Mouse (Mus musculus) E14TG2a.4 (cell line): ENCODE measurements around the gene Ift88.

ENCODE experiments used
- H3K27me3 ChIP-seq: 2 replicates; pipeline ENCODE4 v1.6.1; 2014; ENCODE audit warnings: low read length, control low read depth; ENCODE audit not compliant: insufficient read depth
- H3K36me3 ChIP-seq: 2 replicates; pipeline ENCODE4 v1.6.1; 2014; ENCODE audit warnings: low read length, control low read depth; ENCODE audit not compliant: insufficient read depth
- H3K4me1 ChIP-seq: replicated peaks from 2 replicates; pipeline ENCODE4 v1.6.1; 2014; ENCODE audit warnings: low read depth, low read length, control low read depth
- H3K4me3 ChIP-seq: replicated peaks from 2 replicates; pipeline ENCODE4 v1.5.1; 2014; ENCODE audit warnings: mild to moderate bottlenecking, low read length
- H3K9me3 ChIP-seq: 2 replicates; pipeline ENCODE4 v1.6.1; 2014; ENCODE audit warnings: low read length, control low read depth
- CTCF ChIP-seq: conservative IDR thresholded peaks from 2 replicates; pipeline ENCODE4 v1.5.1; 2014; ENCODE audit warnings: low read length
- NANOG ChIP-seq: IDR thresholded peaks from 2 replicates; pipeline ENCODE4 v1.6.1; 2014; ENCODE audit warnings: borderline replicate concordance, low read length, mixed read lengths
- POU5F1 ChIP-seq: IDR thresholded peaks from 2 replicates; pipeline ENCODE4 v1.6.1; 2014; ENCODE audit warnings: low read length, borderline replicate concordance

Ift88 gene

DNA sequence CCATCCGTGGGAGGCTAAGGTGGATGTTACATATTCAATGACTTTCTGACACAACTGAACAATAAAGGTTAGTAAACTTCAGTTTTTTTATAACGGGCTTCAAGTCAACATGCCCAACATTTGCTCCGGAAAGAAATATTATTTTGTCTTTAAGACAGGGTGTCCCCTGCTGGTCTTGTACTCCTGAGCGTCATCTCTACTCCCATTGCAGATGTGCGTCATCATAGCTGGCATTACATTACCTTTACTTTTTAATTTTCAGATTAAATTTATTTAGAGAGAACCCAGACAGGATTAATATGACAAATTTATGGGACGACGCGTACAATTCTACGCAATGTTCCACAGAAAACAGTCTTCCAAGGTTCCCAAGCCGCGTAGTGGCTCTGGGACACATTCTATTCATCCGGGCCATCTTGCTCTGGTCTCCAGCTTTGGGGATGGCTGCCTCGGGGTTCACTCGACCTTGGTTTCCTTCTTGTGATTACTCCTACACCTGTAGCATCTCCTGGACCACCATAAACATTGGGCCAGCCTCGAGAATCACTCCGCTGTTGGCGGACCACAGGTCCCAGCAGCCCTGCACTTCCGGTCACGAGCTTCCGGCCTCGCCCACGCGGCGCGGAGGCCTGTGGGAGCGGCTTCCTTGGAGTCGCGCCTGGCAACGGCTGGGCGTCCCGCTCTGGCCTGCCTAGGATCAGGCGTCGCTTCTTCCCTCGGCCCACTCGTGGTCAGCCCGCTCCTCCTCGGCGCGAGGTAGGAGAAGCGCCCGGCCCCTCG is at the start of gene Ift88:
Ift88 (plus strand) TSS at position 631 of the 780 bp plus-strand sequence.
- no peaks in the 10 kb centered on the region for H3K36me3 ChIP-seq
- no peaks in the 10 kb centered on the region for H3K27me3 ChIP-seq
- H3K4me3 ChIP-seq = peak within 1 kb of the TSS; percentile 98
- no peaks in the 10 kb centered on the region for H3K9me3 ChIP-seq
- H3K4me1 ChIP-seq = peaks cover 10% of the 10 kb centered on the region; the same call in 1 of the 2 replicates
- TF ChIP-seq CTCF (no peak), POU5F1 (no peak), NANOG (no peak)

DNA sequence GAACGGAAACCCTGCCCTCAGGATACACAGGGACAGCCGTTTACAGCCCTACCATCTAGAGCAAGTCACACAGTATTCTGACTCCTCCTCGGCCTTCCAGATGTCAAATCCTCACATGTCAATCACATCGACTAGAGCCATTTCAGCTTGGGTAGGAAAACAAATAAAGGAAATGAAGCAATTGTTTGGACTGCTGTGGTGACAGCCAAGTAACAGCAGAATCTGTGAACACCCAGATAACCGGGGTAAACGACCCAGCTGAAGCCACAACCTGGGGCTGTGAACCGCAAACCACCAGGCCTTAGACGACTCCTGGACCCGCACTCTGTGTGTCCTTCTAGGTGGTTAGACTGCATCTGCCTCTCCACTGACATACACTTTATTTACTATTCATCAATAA is 48.7 kb upstream of the Ift88 start:
- H3K4me3 ChIP-seq = no peak overlapping the region
- no peaks in the 10 kb centered on the region for H3K36me3 ChIP-seq
- no peaks in the 10 kb centered on the region for H3K9me3 ChIP-seq
- TF ChIP-seq POU5F1 = no peak
- TF ChIP-seq CTCF = no peak
- no peak for TF ChIP-seq NANOG
- no peaks in the 10 kb centered on the region for H3K27me3 ChIP-seq
- peaks cover 12% of the 10 kb centered on the region for H3K4me1 ChIP-seq

DNA sequence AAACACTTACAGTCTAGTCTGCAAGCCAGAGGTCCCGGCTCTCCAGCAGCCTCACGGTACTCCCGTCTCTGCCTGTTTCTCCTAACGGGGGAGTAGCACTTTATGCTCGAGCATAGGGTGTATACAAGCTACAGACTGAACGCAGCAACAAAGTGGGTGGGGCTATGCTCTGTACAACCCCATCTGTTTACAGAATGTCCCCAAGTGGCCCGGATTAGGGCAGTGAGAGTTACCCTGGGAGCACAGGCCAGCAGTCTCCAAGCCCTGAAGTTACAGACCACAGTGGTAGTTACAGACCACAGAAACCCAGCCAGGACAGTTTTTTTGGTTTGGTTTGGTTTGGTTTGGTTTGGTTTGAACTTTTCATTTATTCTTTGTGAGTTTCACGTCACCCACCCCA is 47.8 kb upstream of the Ift88 start:
- no peaks in the 10 kb centered on the region for H3K36me3 ChIP-seq
- no peak for TF ChIP-seq NANOG
- no peak for TF ChIP-seq CTCF
- no peak for TF ChIP-seq POU5F1
- H3K4me3 ChIP-seq = no peak overlapping the region
- H3K4me1 ChIP-seq = peaks cover 12% of the 10 kb centered on the region
- H3K9me3 ChIP-seq = no peaks in the 10 kb centered on the region
- no peaks in the 10 kb centered on the region for H3K27me3 ChIP-seq

DNA sequence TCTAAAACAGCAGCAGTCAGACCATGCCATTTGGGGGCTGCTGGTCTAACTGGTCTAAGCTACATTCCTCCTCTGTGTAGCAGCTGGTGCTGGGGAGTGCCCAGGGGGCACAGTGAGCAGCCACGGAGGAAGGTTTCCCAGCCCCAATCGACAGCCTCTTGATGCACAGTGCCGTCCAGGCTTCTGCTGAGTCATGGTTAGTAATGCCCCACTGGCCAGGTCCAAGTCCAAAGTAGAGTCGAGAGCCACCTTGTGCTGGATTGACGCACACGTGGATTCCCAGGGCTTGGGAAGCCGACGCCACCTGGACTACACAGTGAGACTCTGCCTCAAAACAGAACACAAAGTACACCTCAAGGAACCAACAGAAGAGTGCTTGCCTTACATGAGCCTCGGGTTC is 46.9 kb upstream of the Ift88 start:
- Histone ChIP-seq H3K36me3 (no peaks in the 10 kb centered on the region), H3K4me3 (no peak overlapping the region), H3K27me3 (no peaks in the 10 kb centered on the region), H3K4me1 (peaks cover 12% of the 10 kb centered on the region), H3K9me3 (no peaks in the 10 kb centered on the region)
- TF ChIP-seq NANOG = no peak
- no peak for TF ChIP-seq CTCF
- no peak for TF ChIP-seq POU5F1

DNA sequence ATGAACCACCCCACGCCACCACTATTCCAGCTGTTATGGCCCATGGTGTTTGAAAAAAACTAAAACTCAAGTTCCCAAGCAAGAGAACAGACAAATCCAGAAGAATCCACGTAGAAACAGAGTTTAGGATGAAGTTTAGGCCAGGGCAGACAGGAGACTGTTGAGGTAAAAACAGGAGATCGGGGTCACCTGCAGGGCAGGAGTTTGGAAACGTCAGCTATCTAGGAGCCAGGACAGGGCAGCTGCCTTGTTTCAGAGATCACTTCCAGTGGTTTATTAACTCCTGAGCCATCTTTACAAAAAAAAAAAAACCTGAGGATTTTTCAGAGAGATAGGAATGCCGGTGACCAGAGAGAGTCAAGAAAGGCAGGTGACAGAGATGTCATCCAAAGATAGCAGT is 46.3 kb upstream of the Ift88 start:
- no peak overlapping the region for H3K4me3 ChIP-seq
- peaks cover 12% of the 10 kb centered on the region for H3K4me1 ChIP-seq
- no peaks in the 10 kb centered on the region for H3K36me3 ChIP-seq
- TF ChIP-seq POU5F1 = no peak
- no peak for TF ChIP-seq NANOG
- TF ChIP-seq CTCF = no peak
- H3K9me3 ChIP-seq = no peaks in the 10 kb centered on the region
- no peaks in the 10 kb centered on the region for H3K27me3 ChIP-seq

DNA sequence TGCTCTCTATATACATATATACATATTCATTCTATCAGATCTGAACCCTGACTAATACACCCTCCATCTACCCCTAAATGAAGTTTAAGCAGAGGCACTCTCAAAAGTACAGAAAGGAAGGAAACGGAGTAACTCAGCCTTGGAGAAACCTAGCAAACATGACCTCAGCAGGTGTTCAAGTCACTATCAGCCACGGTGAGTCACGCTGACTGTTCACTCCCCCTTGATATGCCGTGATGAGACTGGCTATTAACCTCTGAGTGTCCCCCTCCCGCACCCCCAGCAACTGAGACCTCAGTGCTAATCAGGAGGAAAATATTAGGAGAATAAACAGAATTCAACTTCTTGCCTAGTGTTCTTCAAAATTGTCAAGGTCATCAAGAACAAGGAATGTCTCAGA is 38.2 kb upstream of the Ift88 start:
- no peak overlapping the region for H3K4me3 ChIP-seq
- no peaks in the 10 kb centered on the region for H3K36me3 ChIP-seq
- H3K9me3 ChIP-seq = no peaks in the 10 kb centered on the region
- no peak for TF ChIP-seq NANOG
- no peak for TF ChIP-seq CTCF
- no peak for TF ChIP-seq POU5F1
- no peaks in the 10 kb centered on the region for H3K27me3 ChIP-seq
- H3K4me1 ChIP-seq = peaks cover 6% of the 10 kb centered on the region

DNA sequence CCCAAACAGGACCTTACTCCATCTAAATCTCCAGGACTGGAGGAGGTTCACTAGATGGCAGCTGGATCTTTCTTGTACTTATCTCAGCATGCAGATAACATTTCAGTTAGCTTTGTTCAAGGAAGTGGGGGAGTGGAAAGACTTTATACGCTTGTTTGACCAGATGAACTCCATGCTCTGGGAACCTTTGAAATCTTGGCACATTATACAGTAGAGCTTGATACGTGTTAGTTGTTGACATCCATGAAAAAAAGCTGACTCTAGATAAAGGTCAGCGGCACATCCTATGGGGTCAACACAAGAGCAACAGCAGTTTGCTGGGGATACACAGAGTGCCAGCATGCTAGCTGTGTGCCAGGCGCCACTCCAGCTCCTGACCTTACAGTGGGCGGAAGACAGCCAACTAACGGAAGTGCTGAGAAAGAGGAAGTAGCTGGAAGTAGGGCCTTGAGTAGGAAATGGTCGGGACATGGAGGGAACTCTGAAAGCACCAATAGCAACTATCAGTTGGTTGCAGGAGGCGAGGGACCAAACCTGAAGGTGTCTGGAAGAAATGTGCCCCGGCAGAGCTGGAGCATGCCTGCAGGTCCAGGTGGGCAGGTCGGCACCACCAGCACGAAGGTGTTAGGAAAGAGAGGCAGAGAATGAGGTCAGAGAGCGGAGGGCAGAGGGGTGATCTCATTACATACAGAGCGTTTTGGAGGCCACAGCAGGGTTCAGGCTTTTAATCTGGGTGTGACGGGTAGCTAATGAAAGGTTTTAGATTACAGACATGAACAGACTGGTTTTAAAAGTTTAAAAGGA is 36.9 kb upstream of the Ift88 start:
- H3K27me3 ChIP-seq = no peaks in the 10 kb centered on the region
- TF ChIP-seq CTCF (no peak), NANOG (no peak), POU5F1 (no peak)
- H3K4me1 ChIP-seq = peaks cover 6% of the 10 kb centered on the region
- H3K4me3 ChIP-seq = no peak overlapping the region; the same call in 1 of the 2 replicates
- no peaks in the 10 kb centered on the region for H3K36me3 ChIP-seq
- no peaks in the 10 kb centered on the region for H3K9me3 ChIP-seq

DNA sequence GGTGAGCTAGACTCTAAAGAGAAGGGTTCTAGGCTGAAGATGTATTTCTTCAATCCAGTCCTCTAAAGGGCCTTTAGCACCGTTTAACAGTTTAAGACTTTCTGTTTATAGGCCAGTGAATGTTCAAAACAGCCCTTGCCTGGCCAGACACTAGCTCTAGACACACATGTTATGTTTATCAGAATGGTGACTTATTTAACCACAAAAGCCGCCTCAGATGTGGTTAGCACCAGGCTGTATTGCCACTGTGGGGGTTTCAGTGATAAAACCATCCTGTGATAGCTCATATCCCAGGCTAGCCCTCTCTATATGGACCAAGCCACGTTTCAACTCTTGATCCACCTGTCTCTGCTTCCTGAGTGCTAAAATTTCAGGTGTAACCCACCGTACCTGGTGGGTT is 32.2 kb upstream of the Ift88 start:
- no peaks in the 10 kb centered on the region for H3K9me3 ChIP-seq
- H3K36me3 ChIP-seq = no peaks in the 10 kb centered on the region
- no peak for TF ChIP-seq CTCF
- peaks cover under 1% of the 10 kb centered on the region; the same call in 1 of the 2 replicates for H3K27me3 ChIP-seq
- no peak overlapping the region for H3K4me3 ChIP-seq
- peaks cover 6% of the 10 kb centered on the region for H3K4me1 ChIP-seq

DNA sequence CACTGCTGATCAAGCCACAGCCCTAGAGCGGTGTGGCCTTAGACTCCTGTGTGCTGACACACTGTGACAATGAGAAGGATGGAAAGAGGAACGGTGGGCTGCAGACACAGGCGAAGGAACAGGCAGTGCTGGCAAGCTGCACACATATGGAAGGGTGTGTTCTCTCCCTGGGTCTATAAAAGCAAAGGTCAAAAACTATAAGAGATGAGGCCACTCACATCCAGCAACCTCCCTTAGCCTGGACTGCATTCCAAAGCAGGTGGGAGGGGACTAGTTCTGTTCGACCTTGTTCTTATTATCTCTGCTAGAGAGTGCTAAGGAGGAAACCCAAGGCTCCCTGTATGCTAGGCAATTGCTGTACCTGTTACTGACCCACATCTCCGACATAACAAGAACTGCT is 31.6 kb upstream of the Ift88 start:
- Histone ChIP-seq H3K4me1 (peaks cover under 1% of the 10 kb centered on the region), H3K27me3 (peaks cover 6% of the 10 kb centered on the region), H3K36me3 (no peaks in the 10 kb centered on the region), H3K9me3 (no peaks in the 10 kb centered on the region), H3K4me3 (no peak overlapping the region)
- TF ChIP-seq POU5F1 (no peak), NANOG (no peak), CTCF (no peak)
